Mouse (Mus musculus) cortical plate, adult 2 months (tissue): ENCODE results near the gene Ahnak. TPM values are rescaled to one million over a fixed set of nuclear protein-coding genes. Genes with fewer than 3 reads are reported as not detected.
A peak's percentile ranks its signal among the peaks of the same experiment; 100 is the strongest.

Experiments used
- H3K27ac ChIP-seq: fragments of 200-500 bp; 2 replicates; pipeline ENCODE4 v1.5.1; 2012; ENCODE audit warnings: low read length, control low read depth, inconsistent platforms; ENCODE audit not compliant: insufficient read depth
- H3K4me1 ChIP-seq: fragments of 200-500 bp; 2 replicates; pipeline ENCODE4 v1.6.1; 2011; ENCODE audit warnings: low read length; ENCODE audit not compliant: control insufficient read depth, insufficient read depth
- H3K4me3 ChIP-seq: fragments of 200-500 bp; 2 replicates; pipeline ENCODE4 v1.5.1; 2011; ENCODE audit warnings: mild to moderate bottlenecking, low read length, control low read depth; ENCODE audit not compliant: insufficient read depth
- CTCF ChIP-seq: fragments of 200-500 bp; IDR thresholded peaks from 2 replicates; pipeline ENCODE4 v1.5.1; 2011; ENCODE audit warnings: mild to moderate bottlenecking, control low read depth, low read length; ENCODE audit not compliant: insufficient read depth; ENCODE audit errors: extremely low read depth
- POLR2A ChIP-seq: fragments of 200-500 bp; IDR thresholded peaks from 2 replicates; pipeline ENCODE4 v1.6.1; 2011; ENCODE audit warnings: mild to moderate bottlenecking, low read length, control low read depth; ENCODE audit not compliant: insufficient read depth; ENCODE audit errors: extremely low read depth
- polyA plus RNA-seq: library from polyadenylated mRNA; depleted of rRNA; stranded (reverse); fragments of >200 nt; gene quantifications from 2 replicates; pipeline ENCODE4 v1.2.3, GENCODE M21; 2012

The Ahnak gene
- polyA plus RNA-seq, 1 experiment = 7.7 TPM

DNA sequence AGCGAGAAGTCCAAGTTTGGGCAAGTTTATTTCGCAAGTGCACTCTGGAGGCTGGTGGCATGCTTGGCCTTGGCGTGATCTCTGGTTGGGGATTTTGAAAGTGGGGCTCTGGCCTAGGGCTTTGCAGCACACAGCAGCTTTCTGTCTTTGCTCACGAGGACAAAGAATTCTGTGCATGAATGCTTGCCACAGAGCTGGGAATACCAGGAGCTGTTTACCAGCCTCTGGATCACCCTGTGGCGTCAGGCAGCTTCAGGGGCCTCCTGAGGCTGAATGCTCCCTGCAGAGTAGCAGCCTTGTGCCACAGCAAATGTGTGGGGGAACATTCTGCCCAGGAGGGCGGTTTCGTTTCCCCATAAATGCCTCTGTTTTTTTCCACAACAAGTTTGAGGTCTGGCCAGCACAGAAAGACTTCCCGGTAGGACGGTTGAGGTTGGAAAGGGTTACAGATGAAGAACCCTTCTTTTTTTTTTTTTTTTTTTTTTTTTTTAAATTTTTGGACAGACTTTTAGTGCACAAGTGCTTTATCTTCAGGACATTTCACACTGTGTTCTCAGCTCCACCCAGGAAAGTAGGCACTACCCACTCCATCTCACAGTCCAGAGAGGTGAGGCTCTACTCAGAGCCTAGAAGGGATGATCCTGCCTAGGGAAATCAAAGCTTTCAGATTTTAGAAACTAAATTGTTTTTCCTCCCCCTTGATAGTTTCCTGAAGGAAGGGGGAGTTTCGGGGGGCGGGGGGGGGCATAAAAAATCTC is 34.1 kb downstream of the Ahnak start:
- H3K27ac ChIP-seq = peak overlapping the region; percentile 44; the same call in 1 of the 2 replicates
- TF ChIP-seq CTCF = no peak

DNA sequence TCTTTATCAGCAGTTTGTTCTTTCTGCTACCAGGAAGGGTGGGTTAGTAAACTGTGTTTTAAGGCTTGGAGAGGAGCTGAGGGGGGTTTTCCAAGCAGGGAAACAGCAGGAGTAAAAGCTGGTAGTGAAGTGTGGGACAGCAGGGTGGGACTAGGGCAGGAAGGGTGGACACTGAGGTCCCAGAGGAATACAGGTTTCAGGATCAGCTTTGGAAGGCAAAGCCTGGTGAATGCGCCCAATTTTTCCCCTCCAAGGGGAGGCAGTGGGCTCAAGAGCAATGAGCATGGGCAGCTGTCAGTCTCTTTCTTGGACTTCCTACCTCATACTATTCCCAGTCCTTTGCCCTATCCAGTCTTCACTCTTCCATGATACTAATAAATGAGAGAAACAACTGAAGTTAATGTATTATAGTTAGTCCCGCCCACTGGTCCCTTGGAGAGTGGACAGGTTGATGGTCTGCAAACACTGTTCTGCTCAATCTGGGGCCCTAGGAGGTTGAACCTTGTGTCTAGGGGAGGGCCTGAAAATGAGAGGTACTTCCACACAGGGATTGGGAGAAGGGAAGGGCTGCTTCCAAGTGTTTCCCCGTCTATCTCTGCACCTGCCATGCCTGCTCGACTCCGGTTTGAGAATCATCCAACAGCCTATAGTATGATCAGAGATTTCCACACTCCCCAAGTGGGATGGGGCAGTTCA is 36.6 kb downstream of the Ahnak start:
- no peaks in the 10 kb centered on the region; the same call in 1 of the 2 replicates for H3K4me1 ChIP-seq
- no peak for TF ChIP-seq POLR2A
- no peak for TF ChIP-seq CTCF
- no peak overlapping the region for H3K27ac ChIP-seq
- no peak overlapping the region for H3K4me3 ChIP-seq

More for the DNA sequence above, 34.1 kb downstream of the Ahnak start:
- Histone ChIP-seq H3K4me1 (no peaks in the 10 kb centered on the region; the same call in 1 of the 2 replicates), H3K4me3 (no peak overlapping the region)

- Histone ChIP-seq H3K4me1 (no peaks in the 10 kb centered on the region; the same call in 1 of the 2 replicates), H3K4me3 (no peak overlapping the region), H3K27ac (no peak overlapping the region)
- TF ChIP-seq POLR2A (no peak), CTCF (no peak)
Measured at GRCm38 (mm10) chr19:9026634-9027033, 37.5 kb downstream of the Ahnak start.

- no peaks in the 10 kb centered on the region; the same call in 1 of the 2 replicates for H3K4me1 ChIP-seq
- TF ChIP-seq POLR2A = no peak
- TF ChIP-seq CTCF = no peak
- H3K27ac ChIP-seq = no peak overlapping the region
- H3K4me3 ChIP-seq = no peak overlapping the region
Measured at GRCm38 (mm10) chr19:9027795-9028194, 38.7 kb downstream of the Ahnak start.

GRCm38 (mm10) chr19:9028375-9028774 is 39.3 kb downstream of the Ahnak start:
- TF ChIP-seq CTCF = no peak
- TF ChIP-seq POLR2A = no peak

DNA sequence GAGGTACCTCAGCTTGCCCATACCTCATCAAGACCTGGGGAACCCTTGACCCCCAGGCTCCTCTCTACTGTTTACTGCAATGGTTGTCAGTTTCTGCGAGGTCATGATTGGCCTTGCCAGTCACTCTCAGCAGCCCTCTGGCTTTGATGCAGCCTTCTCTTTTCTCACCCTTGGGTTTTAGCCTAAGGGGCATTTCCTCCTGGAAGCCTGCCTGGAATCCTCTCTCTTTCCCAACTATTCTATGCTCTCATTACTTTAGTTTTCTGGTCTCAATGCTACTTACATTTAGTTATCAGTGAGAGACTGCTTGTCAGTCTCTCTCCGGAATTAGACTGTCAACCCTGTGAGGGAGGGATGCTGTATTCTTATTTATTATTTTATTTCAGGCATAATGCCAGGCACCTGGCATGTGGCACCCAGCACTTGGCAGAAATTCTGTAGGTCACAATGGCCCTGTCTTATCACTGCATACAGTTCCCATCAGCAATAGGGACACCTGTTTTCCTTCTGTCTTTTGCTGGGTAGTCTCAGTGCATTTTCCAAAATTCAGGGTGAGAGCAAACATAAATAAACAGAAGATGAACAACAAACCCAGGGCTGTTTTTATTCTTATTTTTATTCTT is 40.7 kb downstream of the Ahnak start:
- H3K4me3 ChIP-seq = no peak overlapping the region
- no peak overlapping the region for H3K27ac ChIP-seq
- TF ChIP-seq POLR2A (no peak), CTCF (no peak)
- no peaks in the 10 kb centered on the region; the same call in 1 of the 2 replicates for H3K4me1 ChIP-seq

More at GRCm38 (mm10) chr19:9028375-9028774, 39.3 kb downstream of the Ahnak start:
- Histone ChIP-seq H3K27ac (no peak overlapping the region), H3K4me3 (no peak overlapping the region), H3K4me1 (no peaks in the 10 kb centered on the region; the same call in 1 of the 2 replicates)

GRCm38 (mm10) chr19:9032502-9033129 is 43.5 kb downstream of the Ahnak start:
- Histone ChIP-seq H3K4me1 (no peaks in the 10 kb centered on the region; the same call in 1 of the 2 replicates), H3K27ac (no peak overlapping the region), H3K4me3 (no peak overlapping the region)
- TF ChIP-seq CTCF (no peak), POLR2A (no peak)

DNA sequence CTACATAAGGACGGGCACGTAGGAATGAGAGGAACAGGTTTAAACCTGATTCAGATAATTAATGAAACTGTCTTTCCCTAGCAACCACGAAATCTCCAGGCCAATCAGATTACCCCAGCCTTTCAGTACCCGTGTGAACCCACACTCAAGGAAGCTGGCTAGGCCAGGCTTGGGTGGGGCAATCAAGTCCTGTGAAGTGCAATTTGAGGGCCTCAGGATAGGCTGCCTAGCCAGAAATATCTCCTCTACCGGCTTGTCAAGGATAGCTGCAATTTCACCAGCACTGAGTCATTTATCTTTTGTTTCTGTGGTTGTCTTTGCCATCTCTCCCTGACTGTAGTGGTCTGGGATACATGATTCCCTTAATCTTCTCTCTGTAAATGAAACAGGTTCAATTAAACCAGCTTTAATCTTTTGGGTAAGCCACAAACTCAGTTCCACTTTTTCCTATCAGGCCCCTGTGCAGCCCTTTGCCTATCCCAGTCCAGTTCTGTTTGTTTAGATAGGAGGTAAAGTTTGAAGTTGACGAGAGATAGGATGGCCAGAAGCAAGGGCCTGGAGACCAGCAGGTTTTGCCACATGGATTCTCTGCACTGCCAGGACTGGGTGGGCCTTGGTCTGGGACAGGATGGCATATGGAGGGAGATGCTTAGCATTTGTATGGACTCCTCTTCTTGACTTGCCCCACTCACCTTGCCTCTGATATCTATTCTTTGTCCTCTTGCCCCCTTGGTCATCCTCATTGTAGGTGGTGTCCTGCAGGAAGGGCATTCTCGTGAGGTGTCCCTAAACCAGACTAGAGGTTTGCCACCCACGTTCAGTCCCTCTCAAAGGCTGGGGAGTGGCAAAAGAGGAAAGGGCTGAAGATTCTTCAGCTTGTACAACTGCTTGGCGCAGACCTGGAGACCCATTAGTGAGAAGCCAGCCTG is 44.6 kb downstream of the Ahnak start:
- TF ChIP-seq CTCF (no peak), POLR2A (no peak)
- no peak overlapping the region for H3K4me3 ChIP-seq
- H3K4me1 ChIP-seq = no peaks in the 10 kb centered on the region
- H3K27ac ChIP-seq = no peak overlapping the region

- Histone ChIP-seq H3K4me3 (no peak overlapping the region), H3K4me1 (no peaks in the 10 kb centered on the region), H3K27ac (no peak overlapping the region)
- no peak for TF ChIP-seq CTCF
Measured at GRCm38 (mm10) chr19:9034480-9034879, 45.4 kb downstream of the Ahnak start.

DNA sequence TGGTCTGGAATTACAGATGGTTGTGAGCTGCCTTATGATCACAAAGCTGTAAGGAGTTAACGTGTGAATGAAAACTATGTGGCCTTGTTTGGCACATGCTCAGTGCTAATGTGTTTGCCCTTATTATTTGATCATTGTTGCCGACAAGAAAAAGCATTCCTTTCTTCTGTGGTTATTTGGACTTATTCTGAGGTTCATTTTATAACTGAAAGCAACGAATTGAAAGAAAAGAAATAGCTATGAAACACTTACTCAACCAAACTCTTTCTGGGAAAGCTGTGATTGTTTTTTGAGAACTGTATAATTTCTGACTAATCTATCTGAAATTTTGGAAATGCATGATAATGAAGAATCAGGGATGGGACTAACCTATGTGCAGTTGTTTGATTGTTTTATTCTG is 46.0 kb downstream of the Ahnak start:
- no peak overlapping the region for H3K4me3 ChIP-seq
- H3K4me1 ChIP-seq = no peaks in the 10 kb centered on the region
- no peak overlapping the region for H3K27ac ChIP-seq
- TF ChIP-seq CTCF (no peak), POLR2A (no peak)
